Mouse (Mus musculus) heart, postnatal 0 days (tissue): ENCODE results near the gene Exph5. TPM values are rescaled to one million over a fixed set of nuclear protein-coding genes. Genes with fewer than 3 reads are reported as not detected.

Source experiments
- ATAC-seq: fragments of 200-750 bp; cut with Nextera tagmentation; 2 replicates; pipeline ENCODE4 v1.8.0; 2017; ENCODE audit warnings: low read depth, moderate number of reproducible peaks, moderate library complexity; ENCODE audit not compliant: insufficient read depth
- DNase-seq: peaks from one replicate; pipeline ENCODE4 v3.0.0-alpha.2; 2016; ENCODE audit warnings: low spot score
- H3K27ac ChIP-seq: fragments of 300-500 bp; sonication (generic); 2 replicates; pipeline ENCODE4 v1.5.1; 2014; ENCODE audit warnings: low read depth, mild to moderate bottlenecking
- H3K27me3 ChIP-seq: fragments of 300-500 bp; sonication (generic); 2 replicates; pipeline ENCODE4 v1.6.1; 2014; ENCODE audit warnings: low read length, mixed read lengths; ENCODE audit not compliant: control insufficient read depth, insufficient read depth
- H3K36me3 ChIP-seq: fragments of 300-500 bp; sonication (generic); replicated peaks from 2 replicates; pipeline ENCODE4 v1.6.1; 2014; ENCODE audit warnings: low read length, mixed read lengths; ENCODE audit not compliant: control insufficient read depth, insufficient read depth
- H3K4me1 ChIP-seq: fragments of 300-500 bp; sonication (generic); 2 replicates; pipeline ENCODE4 v1.6.1; 2014; ENCODE audit warnings: antibody characterized with exemption; ENCODE audit not compliant: control insufficient read depth, insufficient read depth
- H3K4me2 ChIP-seq: fragments of 300-500 bp; sonication (generic); 2 replicates; pipeline ENCODE4 v1.6.1; 2014; ENCODE audit warnings: low read depth, mild to moderate bottlenecking, low read length, moderate library complexity
- H3K4me3 ChIP-seq: fragments of 300-500 bp; sonication (generic); 2 replicates; pipeline ENCODE4 v1.5.1; 2014; ENCODE audit warnings: low read depth, low read length
- H3K9ac ChIP-seq: fragments of 300-500 bp; sonication (generic); replicated peaks from 2 replicates; pipeline ENCODE4 v1.6.1; 2014; ENCODE audit warnings: low read depth, low read length, mixed read lengths
- H3K9me3 ChIP-seq: fragments of 300-500 bp; sonication (generic); replicated peaks from 2 replicates; pipeline ENCODE4 v1.6.1; 2016; ENCODE audit warnings: low read length; ENCODE audit not compliant: control insufficient read depth
- CTCF ChIP-seq: IDR thresholded peaks from 2 replicates; pipeline ENCODE4 v1.5.1; 2016; ENCODE audit warnings: antibody characterized with exemption, control low read depth, low read depth
- EP300 ChIP-seq: IDR thresholded peaks from 2 replicates; pipeline ENCODE4 v1.6.1; 2016; ENCODE audit warnings: antibody characterized with exemption, low read depth
- WGBS: fragments of 180-500 bp; shearing (Covaris S2); extraction: QIAGEN DNeasy Blood & Tissue Kit; methylation state at CpG from one replicate; pipeline ENCODE4 v1.1.7; 2014; 5-methylcytosine and 5-hydroxymethylcytosine counted together
- polyA plus RNA-seq: library from polyadenylated mRNA; unstranded; fragments of >200 nt; fragmentation: Nextera tagmentation; extraction: Ambion mirVana; gene quantifications from 2 replicates; pipeline ENCODE4 v1.2.1, GENCODE M21; 2015
- total RNA-seq: library from RNA; depleted of rRNA; stranded (reverse); fragments of >200 nt; gene quantifications from 2 replicates; pipeline ENCODE4 v1.2.3, GENCODE M21; 2014; ENCODE audit warnings: low replicate concordance

The Exph5 gene
- total and polyA plus RNA-seq, 2 experiments from 2014 or later, result 0.07 to 0.57 TPM

DNA sequence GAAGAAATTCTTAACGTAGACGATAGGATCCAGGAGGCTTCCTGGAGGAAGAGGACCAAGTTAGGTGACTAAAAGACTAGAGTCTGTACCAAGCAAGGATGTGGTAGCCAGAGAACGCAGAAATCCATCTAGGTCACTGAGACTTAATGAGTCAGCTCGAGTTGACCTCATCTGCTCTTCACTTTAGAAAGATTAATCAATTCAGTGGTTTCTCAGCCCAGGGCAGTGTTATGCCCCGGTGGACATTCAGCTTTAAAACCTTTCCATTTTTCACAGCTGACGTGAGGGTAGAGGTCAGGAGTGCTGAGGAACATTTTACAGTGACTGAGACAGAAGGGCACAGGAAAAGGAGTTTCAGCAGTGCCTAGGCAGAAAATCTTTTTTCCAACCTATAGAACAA, 44.9 kb downstream of the Exph5 start:
- no peak for DNase-seq
- TF ChIP-seq EP300 (no peak), CTCF (no peak)

DNA sequence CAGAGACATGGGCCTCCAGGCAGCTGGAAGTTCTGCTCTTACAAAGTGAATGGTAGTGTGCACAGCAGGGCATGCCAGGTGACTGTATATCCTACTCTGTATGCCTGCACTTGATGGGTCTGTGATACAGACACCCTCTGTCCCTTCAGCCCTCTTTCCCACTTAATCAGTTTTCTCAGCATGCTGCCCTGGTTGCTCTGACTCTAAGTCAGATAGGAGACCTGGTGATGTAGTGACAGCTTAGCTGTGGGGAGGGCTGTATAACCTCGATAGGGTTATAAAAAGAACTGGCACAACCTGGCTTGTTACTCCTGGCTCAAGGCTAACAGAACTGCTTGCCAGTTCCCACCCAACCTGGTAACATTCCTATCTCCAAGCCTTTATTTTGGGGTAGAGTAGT, 47.7 kb downstream of the Exph5 start:
- no peaks in the 10 kb centered on the region; the same call in 1 of the 2 replicates for H3K4me1 ChIP-seq
- no peaks in the 10 kb centered on the region for H3K36me3 ChIP-seq
- H3K27me3 ChIP-seq, result no peaks in the 10 kb centered on the region
- H3K4me2 ChIP-seq, result no peak overlapping the region
- H3K4me3 ChIP-seq, result no peak overlapping the region
- TF ChIP-seq CTCF, result no peak
- TF ChIP-seq EP300, result no peak
- DNase-seq, result no peak
- no peak for ATAC-seq
- WGBS, result 29% methylated on average over 1 of the region's 1 CpGs
- no peak overlapping the region for H3K27ac ChIP-seq
- H3K9me3 ChIP-seq, result peaks cover 10% of the 10 kb centered on the region; the same call in 1 of the 2 replicates
- H3K9ac ChIP-seq, result no peak overlapping the region

More for the DNA sequence above, 44.9 kb downstream of the Exph5 start:
- Histone ChIP-seq H3K27ac (no peak overlapping the region), H3K4me1 (no peaks in the 10 kb centered on the region; the same call in 1 of the 2 replicates), H3K27me3 (0 out of 2 replicates have a peak, but pooled peaks cover 8% of the 10 kb centered on the region), H3K9ac (no peak overlapping the region), H3K4me2 (no peak overlapping the region), H3K36me3 (no peaks in the 10 kb centered on the region), H3K4me3 (no peak overlapping the region), H3K9me3 (peaks cover 10% of the 10 kb centered on the region; the same call in 1 of the 2 replicates)
- ATAC-seq, result no peak
- 69% methylated on average over 6 of the region's 6 CpGs for WGBS

DNA sequence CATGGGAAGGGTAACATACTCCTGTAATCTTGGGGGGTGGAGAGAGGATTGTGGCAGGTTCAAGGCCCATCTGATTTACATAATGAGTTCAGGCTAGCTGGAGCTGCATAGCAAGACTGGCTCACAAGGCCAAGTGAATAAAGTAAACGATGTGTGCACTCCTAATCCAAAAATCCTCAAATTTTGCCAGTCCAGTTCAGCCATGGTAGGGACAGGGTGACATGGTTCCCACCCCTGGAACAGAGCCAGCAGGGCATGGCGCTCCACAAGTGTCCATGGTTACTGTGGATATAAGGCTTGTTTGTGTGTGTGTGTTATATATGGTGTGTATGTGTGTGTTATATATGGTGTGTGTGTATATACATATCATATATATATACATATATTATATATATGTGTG, 48.9 kb downstream of the Exph5 start:
- Histone ChIP-seq H3K36me3 (no peaks in the 10 kb centered on the region), H3K9me3 (peaks cover 10% of the 10 kb centered on the region; the same call in 1 of the 2 replicates), H3K27me3 (no peaks in the 10 kb centered on the region), H3K4me3 (no peak overlapping the region), H3K9ac (no peak overlapping the region), H3K27ac (no peak overlapping the region), H3K4me2 (no peak overlapping the region), H3K4me1 (no peaks in the 10 kb centered on the region; the same call in 1 of the 2 replicates)
- no peak for ATAC-seq
- 81% methylated on average over 2 of the region's 2 CpGs for WGBS
- DNase-seq, result no peak
- no peak for TF ChIP-seq CTCF
- no peak for TF ChIP-seq EP300

DNA sequence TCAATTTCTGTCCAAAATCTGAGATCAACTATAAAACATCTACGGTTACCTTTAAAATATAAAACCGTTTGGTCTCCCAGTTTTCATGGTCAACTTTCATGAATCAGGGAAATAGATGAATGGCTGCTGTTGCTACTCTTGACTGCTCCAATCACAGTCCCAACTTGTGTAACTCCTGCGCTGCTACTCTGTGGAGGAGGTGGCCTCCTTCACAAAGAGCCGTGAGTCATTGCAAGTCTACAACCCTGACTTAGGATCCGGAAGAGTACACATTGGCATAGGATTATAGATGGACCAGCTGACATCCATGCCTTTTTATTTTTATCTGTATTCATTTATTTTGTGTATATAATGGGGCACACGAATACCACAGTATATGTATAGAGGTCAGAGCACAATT, 50.4 kb downstream of the Exph5 start:
- Histone ChIP-seq H3K4me2 (no peak overlapping the region), H3K4me1 (no peaks in the 10 kb centered on the region), H3K9me3 (peaks cover 10% of the 10 kb centered on the region; the same call in 1 of the 2 replicates), H3K27ac (no peak overlapping the region), H3K27me3 (no peaks in the 10 kb centered on the region), H3K36me3 (no peaks in the 10 kb centered on the region), H3K9ac (no peak overlapping the region), H3K4me3 (no peak overlapping the region)
- no peak for TF ChIP-seq CTCF
- WGBS, result 84% methylated on average over 6 of the region's 6 CpGs
- ATAC-seq, result no peak
- no peak for DNase-seq

DNA sequence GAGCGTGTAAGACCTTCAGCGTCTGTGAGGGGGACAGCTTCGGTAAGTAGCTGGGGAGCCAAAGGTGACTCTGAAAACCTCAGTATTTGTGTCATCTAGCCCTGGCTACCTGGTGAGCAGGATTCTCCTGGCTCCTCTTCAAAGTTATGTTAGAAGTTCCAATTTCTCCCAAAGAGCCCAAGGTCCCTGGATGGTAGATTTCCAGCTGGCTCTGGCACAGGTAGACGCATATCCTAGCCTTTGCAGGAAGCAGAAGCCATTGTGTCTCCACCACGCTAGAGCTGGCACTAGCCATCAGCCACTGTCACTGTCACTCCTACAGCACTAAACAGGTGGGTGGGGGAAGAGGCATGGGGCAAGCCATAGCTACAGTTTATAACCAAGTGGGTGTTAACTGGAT, 51.7 kb downstream of the Exph5 start:
- no peaks in the 10 kb centered on the region for H3K4me1 ChIP-seq
- WGBS, result 83% methylated on average over 5 of the region's 5 CpGs
- H3K4me2 ChIP-seq, result no peak overlapping the region
- no peak for TF ChIP-seq EP300
- no peak for TF ChIP-seq CTCF
- no peak overlapping the region for H3K4me3 ChIP-seq
- DNase-seq (no peak), ATAC-seq (no peak)
- no peaks in the 10 kb centered on the region for H3K36me3 ChIP-seq
- peaks cover 10% of the 10 kb centered on the region; the same call in 1 of the 2 replicates for H3K9me3 ChIP-seq
- H3K27ac ChIP-seq, result no peak overlapping the region
- H3K9ac ChIP-seq, result no peak overlapping the region
- no peaks in the 10 kb centered on the region for H3K27me3 ChIP-seq
